Mouse (Mus musculus) liver, adult 2 months (tissue): ENCODE data around the gene Artn.

Source experiments
- CTCF ChIP-seq: fragments of 200-500 bp; IDR thresholded peaks from 2 replicates; pipeline ENCODE4 v1.5.1; 2011; ENCODE audit warnings: low read depth, low read length, control low read depth
- POLR2A ChIP-seq: fragments of 200-500 bp; IDR thresholded peaks from 2 replicates; pipeline ENCODE4 v1.6.1; 2011; ENCODE audit warnings: low read length, control low read depth; ENCODE audit not compliant: insufficient read depth; ENCODE audit errors: extremely low read depth

- TF ChIP-seq CTCF = no peak
- no peak for TF ChIP-seq POLR2A
These were observed 27.9 kb upstream of the Artn start for GRCm38 (mm10) chr4:117957492-117957891.
